Mouse (Mus musculus) embryo, embryonic 11 days (tissue): ENCODE results near the gene Gm11437.

Experiments used
- DNase-seq: peaks from one replicate; pipeline ENCODE4 v3.0.0-alpha.2; 2015

The Gm11437 gene

GRCm38 (mm10) chr11:84141752-84142151 lies 25.5 kb downstream of the Gm11437 start:
- DNase-seq = peak; percentile 59

GRCm38 (mm10) chr11:84136453-84136852 lies 30.8 kb downstream of the Gm11437 start:
- DNase-seq = no peak

DNA sequence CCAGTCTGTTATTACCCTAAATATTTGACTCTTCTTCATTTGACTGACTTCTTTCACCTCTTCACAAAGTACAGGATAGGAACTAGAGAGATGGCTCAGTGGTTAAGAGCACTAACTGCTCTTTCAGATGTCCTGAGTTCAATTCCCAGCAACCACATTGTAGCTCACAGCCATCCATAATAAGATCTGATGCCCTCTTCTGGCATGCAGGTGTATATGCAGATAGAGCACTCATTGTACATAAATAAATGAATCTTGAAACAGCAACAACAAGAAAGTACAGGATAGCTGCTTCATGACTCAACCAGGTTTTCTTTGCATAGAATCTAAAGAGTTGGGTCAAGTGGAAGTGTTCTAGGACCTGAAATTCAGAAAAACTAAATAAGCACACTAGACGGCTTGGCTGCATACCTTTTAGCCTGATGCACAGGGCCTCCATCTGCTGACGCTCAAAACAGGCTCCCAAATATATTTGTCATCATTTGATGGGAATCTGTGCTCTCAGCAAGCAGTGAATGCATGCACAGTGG lies 32.9 kb downstream of the Gm11437 start:
- no peak for DNase-seq

- DNase-seq = no peak
Measured at GRCm38 (mm10) chr11:84129799-84130185, 37.5 kb downstream of the Gm11437 start.

DNA sequence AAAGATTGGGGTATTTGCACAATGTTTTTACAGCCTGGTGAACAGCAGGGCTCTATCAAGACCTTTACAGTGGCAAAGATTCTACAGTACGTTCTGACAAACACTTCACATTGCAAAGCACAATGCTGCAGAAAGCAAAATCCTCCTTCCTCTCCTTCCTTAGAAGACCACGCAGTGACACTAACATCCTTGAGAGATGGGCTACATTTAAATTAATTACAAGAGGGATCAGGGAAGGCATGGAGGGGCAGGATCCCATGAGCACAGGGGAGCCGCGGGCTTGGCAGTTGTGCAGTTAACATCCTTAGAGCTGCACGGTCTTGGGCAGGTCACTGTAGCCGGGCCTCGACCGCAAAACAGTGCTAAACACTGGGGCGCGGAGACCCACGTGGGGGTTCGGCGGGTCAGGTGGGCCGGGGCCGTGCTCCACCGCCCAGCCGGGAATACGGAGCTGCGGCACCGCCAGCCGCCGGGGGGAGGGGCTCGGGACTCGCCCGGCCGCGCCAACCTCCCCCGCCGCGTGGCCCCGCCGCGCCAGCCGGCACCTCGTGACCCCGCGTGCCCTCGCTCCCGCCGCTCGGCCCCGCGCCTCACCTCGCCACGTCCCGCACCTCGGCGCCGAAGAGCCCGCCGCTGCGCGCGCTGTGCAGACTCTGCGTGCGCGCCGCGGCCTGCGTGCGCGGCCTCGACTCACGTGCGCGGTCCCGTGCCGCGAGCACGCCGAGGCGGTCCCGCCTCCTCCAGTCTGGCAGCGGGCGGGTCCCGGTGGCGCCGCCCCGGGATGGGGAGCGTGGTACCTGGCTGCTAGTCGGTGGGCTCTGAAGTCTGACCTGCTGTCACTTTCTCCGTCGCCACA lies 38.1 kb downstream of the Gm11437 start, which contains the start of the genes Tada2a and Acaca:
Tada2a (minus strand) TSS at position 658 of the 856 bp plus-strand sequence.
Acaca (plus strand) TSS at position 730 of the 856 bp plus-strand sequence.
- DNase-seq = peak; percentile 94

DNA sequence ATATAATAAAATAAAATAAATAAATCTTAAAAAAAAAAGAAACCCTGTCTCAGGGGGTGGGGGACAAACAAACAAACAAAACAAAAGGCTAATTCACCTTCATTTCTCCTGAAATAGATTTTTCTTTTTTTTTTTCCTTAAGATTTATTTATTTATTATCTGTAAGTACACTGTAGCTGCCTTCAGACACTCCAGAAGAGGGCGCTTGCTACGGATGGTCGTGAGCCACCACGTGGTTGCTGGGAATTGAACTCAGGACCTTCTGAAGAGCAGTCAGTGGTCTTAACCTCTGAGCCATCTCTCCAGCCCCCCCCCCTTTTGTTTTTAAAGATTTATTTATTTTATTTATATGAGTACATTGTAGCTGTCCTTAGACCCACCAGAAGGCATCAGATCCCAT lies 39.3 kb downstream of the Gm11437 start:
- DNase-seq = no peak

GRCm38 (mm10) chr11:84121051-84121956 lies 46.0 kb downstream of the Gm11437 start:
- no peak for DNase-seq

- no peak for DNase-seq
Measured at GRCm38 (mm10) chr11:84117431-84117830, 49.8 kb downstream of the Gm11437 start.

DNA sequence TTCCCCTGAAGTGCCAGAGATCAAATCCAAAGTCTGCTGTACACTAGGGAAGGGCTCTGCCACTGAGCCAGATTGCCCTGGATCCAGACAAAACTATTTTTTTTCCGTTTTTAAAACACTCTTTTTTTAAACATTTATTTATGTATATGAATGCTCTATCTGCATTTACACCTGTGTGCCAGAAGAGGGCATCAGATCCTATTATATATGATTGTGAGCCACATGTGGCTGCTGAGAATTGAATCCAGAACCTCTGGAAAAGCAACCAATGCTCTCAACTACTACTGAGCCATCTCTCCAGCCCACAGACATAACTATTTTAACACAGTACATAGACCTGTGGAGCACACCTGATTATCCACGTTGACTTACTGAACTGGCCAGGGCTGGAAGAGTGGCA lies 51.1 kb downstream of the Gm11437 start:
- no peak for DNase-seq

GRCm38 (mm10) chr11:84115646-84116045 lies 51.6 kb downstream of the Gm11437 start:
- DNase-seq = no peak

DNA sequence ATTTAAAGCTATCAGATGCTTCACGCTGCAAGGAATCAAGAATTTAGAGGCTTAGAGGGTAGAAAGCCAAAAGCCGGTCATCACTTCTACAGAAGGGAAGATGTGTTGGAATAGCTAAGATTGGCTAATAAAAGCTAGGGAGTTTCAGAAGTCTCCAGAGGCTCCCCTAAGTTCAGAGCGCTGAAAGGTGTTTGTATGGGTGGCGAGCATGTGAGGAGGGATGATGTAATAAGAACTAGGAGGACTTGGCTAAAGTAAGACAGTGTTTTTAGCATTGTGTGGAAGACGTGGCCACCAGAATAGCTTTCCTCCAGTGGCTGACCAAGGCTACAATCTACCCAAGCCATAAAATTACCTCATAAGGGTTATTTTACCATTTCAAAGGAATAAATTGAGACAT lies 53.7 kb downstream of the Gm11437 start:
- no peak for DNase-seq

GRCm38 (mm10) chr11:84107137-84107536 lies 60.1 kb downstream of the Gm11437 start:
- DNase-seq = no peak

DNA sequence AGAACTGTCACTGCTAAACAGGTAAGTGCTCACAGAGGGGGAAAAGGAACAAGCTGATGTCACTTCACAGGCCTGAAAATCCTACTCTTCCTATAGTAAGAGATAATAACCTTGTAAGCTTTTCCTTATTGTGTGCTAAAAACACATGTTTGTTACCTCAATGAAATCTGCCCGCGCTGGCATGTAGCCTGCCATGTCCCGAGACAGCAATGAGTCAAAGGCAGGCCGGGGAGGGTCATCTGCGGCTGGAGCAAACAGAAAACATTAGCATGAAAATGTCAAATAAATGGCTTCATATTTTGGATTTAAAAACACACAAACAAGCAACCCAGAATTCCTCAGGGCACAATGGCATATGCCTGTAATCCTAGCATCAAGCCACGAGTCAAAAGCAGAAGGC lies 63.2 kb downstream of the Gm11437 start:
- DNase-seq = no peak

- DNase-seq = no peak
Measured at GRCm38 (mm10) chr11:84101182-84101581, 66.1 kb downstream of the Gm11437 start.
